Mouse (Mus musculus) liver, embryonic 13.5 days (tissue): ENCODE data around the gene Erlin1. TPM values are rescaled to one million over a fixed set of nuclear protein-coding genes. Genes with fewer than 3 reads are reported as not detected.

Experiments
- ATAC-seq: fragments of 200-750 bp; cut with Nextera tagmentation; 2 replicates; pipeline ENCODE4 v1.8.0; 2017; ENCODE audit warnings: low read depth, mild to moderate bottlenecking, moderate number of reproducible peaks, moderate library complexity
- DNase-seq: peaks from one replicate; pipeline ENCODE4 v3.0.0; 2022
- H3K27ac ChIP-seq: fragments of 300-500 bp; sonication (generic); 2 replicates; pipeline ENCODE4 v1.5.1; 2015; ENCODE audit warnings: moderate library complexity, mild to moderate bottlenecking, inconsistent platforms
- H3K27me3 ChIP-seq: fragments of 300-500 bp; sonication (generic); 2 replicates; pipeline ENCODE4 v1.6.1; 2015; ENCODE audit warnings: mild to moderate bottlenecking, inconsistent platforms
- H3K36me3 ChIP-seq: fragments of 300-500 bp; sonication (generic); 2 replicates; pipeline ENCODE4 v1.6.1; 2015; ENCODE audit warnings: mild to moderate bottlenecking, inconsistent platforms
- H3K4me1 ChIP-seq: fragments of 300-500 bp; sonication (generic); replicated peaks from 2 replicates; pipeline ENCODE4 v1.6.1; 2015; ENCODE audit warnings: inconsistent platforms
- H3K4me2 ChIP-seq: fragments of 300-500 bp; sonication (generic); 2 replicates; pipeline ENCODE4 v1.6.1; 2015; ENCODE audit warnings: inconsistent platforms, mild to moderate bottlenecking, moderate library complexity
- H3K4me3 ChIP-seq: fragments of 300-500 bp; sonication (generic); replicated peaks from 2 replicates; pipeline ENCODE4 v1.5.1; 2015; ENCODE audit warnings: mild to moderate bottlenecking, inconsistent platforms
- H3K9ac ChIP-seq: fragments of 300-500 bp; sonication (generic); 2 replicates; pipeline ENCODE4 v1.6.1; 2015; ENCODE audit warnings: mild to moderate bottlenecking, inconsistent platforms
- H3K9me3 ChIP-seq: fragments of 300-500 bp; sonication (generic); replicated peaks from 2 replicates; pipeline ENCODE4 v1.6.1; 2016; ENCODE audit warnings: inconsistent platforms
- WGBS: fragments of 180-500 bp; shearing (Covaris S2); methylation state at CpG from one replicate; pipeline ENCODE4 v1.1.7; 2015; ENCODE audit not compliant: insufficient replicate concordance; 5-methylcytosine and 5-hydroxymethylcytosine counted together
- polyA plus RNA-seq: library from polyadenylated mRNA; unstranded; fragments of >200 nt; fragmentation: Nextera tagmentation; extraction: Ambion mirVana; gene quantifications from 2 replicates; pipeline ENCODE4 v1.2.1, GENCODE M21; 2015

Gene Erlin1
- polyA plus RNA-seq, 1 experiment from 2014 or later = 14.7 TPM

GRCm38 (mm10) chr19:44080920-44081319, 11.3 kb upstream of the Erlin1 start:
- DNase-seq (no peak), ATAC-seq (no peak)
- H3K9me3 ChIP-seq = no peaks in the 10 kb centered on the region
- H3K4me1 ChIP-seq = no peaks in the 10 kb centered on the region
- WGBS = 84% methylated on average over 2 of the region's 2 CpGs
- H3K4me3 ChIP-seq = no peak overlapping the region
- H3K9ac ChIP-seq = no peak overlapping the region
- H3K27ac ChIP-seq = no peak overlapping the region
- H3K36me3 ChIP-seq = peaks cover 69% of the 10 kb centered on the region
- H3K27me3 ChIP-seq = no peaks in the 10 kb centered on the region
- no peak overlapping the region for H3K4me2 ChIP-seq

GRCm38 (mm10) chr19:44080023-44080422, 10.4 kb upstream of the Erlin1 start:
- Histone ChIP-seq H3K4me1 (no peaks in the 10 kb centered on the region), H3K9ac (no peak overlapping the region), H3K27ac (no peak overlapping the region), H3K9me3 (no peaks in the 10 kb centered on the region), H3K4me3 (no peak overlapping the region), H3K36me3 (peaks cover 74% of the 10 kb centered on the region), H3K27me3 (no peaks in the 10 kb centered on the region), H3K4me2 (no peak overlapping the region)
- 83% methylated on average over 2 of the region's 2 CpGs for WGBS
- ATAC-seq = no peak
- DNase-seq = no peak

GRCm38 (mm10) chr19:44077024-44077423, 7.4 kb upstream of the Erlin1 start:
- H3K4me1 ChIP-seq = no peaks in the 10 kb centered on the region
- no peaks in the 10 kb centered on the region for H3K9me3 ChIP-seq
- H3K36me3 ChIP-seq = peaks cover 61% of the 10 kb centered on the region
- H3K4me3 ChIP-seq = no peak overlapping the region
- WGBS = 70% methylated on average over 4 of the region's 4 CpGs
- H3K9ac ChIP-seq = no peak overlapping the region
- no peaks in the 10 kb centered on the region for H3K27me3 ChIP-seq
- no peak for DNase-seq
- no peak for ATAC-seq
- H3K27ac ChIP-seq = no peak overlapping the region
- no peak overlapping the region for H3K4me2 ChIP-seq

GRCm38 (mm10) chr19:44076457-44076856, 6.9 kb upstream of the Erlin1 start:
- WGBS = 87% methylated on average over 9 of the region's 9 CpGs
- H3K27ac ChIP-seq = no peak overlapping the region
- H3K4me1 ChIP-seq = no peaks in the 10 kb centered on the region
- H3K4me2 ChIP-seq = no peak overlapping the region
- no peak overlapping the region for H3K4me3 ChIP-seq
- no peak overlapping the region for H3K9ac ChIP-seq
- ATAC-seq (no peak), DNase-seq (no peak)
- peaks cover 61% of the 10 kb centered on the region for H3K36me3 ChIP-seq
- H3K9me3 ChIP-seq = no peaks in the 10 kb centered on the region
- no peaks in the 10 kb centered on the region for H3K27me3 ChIP-seq

- Histone ChIP-seq H3K4me1 (peaks cover 6% of the 10 kb centered on the region), H3K27ac (no peak overlapping the region), H3K4me2 (no peak overlapping the region), H3K4me3 (no peak overlapping the region), H3K27me3 (no peaks in the 10 kb centered on the region), H3K9me3 (no peaks in the 10 kb centered on the region), H3K9ac (no peak overlapping the region), H3K36me3 (peaks cover 54% of the 10 kb centered on the region)
- DNase-seq = no peak
- ATAC-seq = no peak
- WGBS = 78% methylated on average over 11 of the region's 11 CpGs
These were observed 5.4 kb upstream of the Erlin1 start for GRCm38 (mm10) chr19:44074986-44075385.

- H3K4me2 ChIP-seq = no peak overlapping the region
- no peak for ATAC-seq
- no peak overlapping the region for H3K4me3 ChIP-seq
- DNase-seq = peak; percentile 3
- 81% methylated on average over 5 of the region's 5 CpGs for WGBS
- no peak overlapping the region for H3K9ac ChIP-seq
- no peaks in the 10 kb centered on the region for H3K9me3 ChIP-seq
- H3K4me1 ChIP-seq = peaks cover 32% of the 10 kb centered on the region
- H3K27ac ChIP-seq = no peak overlapping the region
- peaks cover 17% of the 10 kb centered on the region for H3K36me3 ChIP-seq
- H3K27me3 ChIP-seq = no peaks in the 10 kb centered on the region
These were observed 1.6 kb upstream of the Erlin1 start for GRCm38 (mm10) chr19:44071166-44071565.

GRCm38 (mm10) chr19:44069914-44070232, 288 bp upstream of the Erlin1 start:
- H3K9me3 ChIP-seq = no peaks in the 10 kb centered on the region
- ATAC-seq = no peak
- DNase-seq = no peak

GRCm38 (mm10) chr19:44068232-44068631, 1.4 kb downstream of the Erlin1 start:
- ATAC-seq (no peak), DNase-seq (no peak)
- peak overlapping the region; percentile 78 for H3K9ac ChIP-seq
- H3K27ac ChIP-seq = no peak overlapping the region
- H3K4me1 ChIP-seq = peaks cover 32% of the 10 kb centered on the region
- H3K36me3 ChIP-seq = peaks cover 15% of the 10 kb centered on the region
- no peaks in the 10 kb centered on the region for H3K9me3 ChIP-seq
- 31% methylated on average over 4 of the region's 4 CpGs for WGBS
- peak overlapping the region; percentile 99 for H3K4me2 ChIP-seq
- H3K4me3 ChIP-seq = peak overlapping the region; percentile 77
- H3K27me3 ChIP-seq = no peaks in the 10 kb centered on the region

More at GRCm38 (mm10) chr19:44069914-44070232, 288 bp upstream of the Erlin1 start:
- Histone ChIP-seq H3K27ac (0 out of 2 replicates have a peak overlapping the region, but pooled peaks have one; percentile 16), H3K4me1 (peaks cover 32% of the 10 kb centered on the region), H3K36me3 (peaks cover 8% of the 10 kb centered on the region), H3K4me3 (peak overlapping the region; percentile 77), H3K4me2 (peak overlapping the region; percentile 99), H3K27me3 (no peaks in the 10 kb centered on the region), H3K9ac (peak overlapping the region; percentile 78)
- 8% methylated on average over 4 of the region's 4 CpGs for WGBS

GRCm38 (mm10) chr19:44067323-44068049, 2.1 kb downstream of the Erlin1 start:
- H3K4me3 ChIP-seq = no peak overlapping the region
- peaks cover 32% of the 10 kb centered on the region for H3K4me1 ChIP-seq
- peak overlapping the region; percentile 99 for H3K4me2 ChIP-seq
- no peak overlapping the region for H3K27ac ChIP-seq
- peaks cover 18% of the 10 kb centered on the region for H3K36me3 ChIP-seq
- WGBS = 63% methylated on average over 9 of the region's 9 CpGs
- no peak overlapping the region for H3K9ac ChIP-seq
- no peaks in the 10 kb centered on the region for H3K27me3 ChIP-seq
- DNase-seq = no peak
- H3K9me3 ChIP-seq = no peaks in the 10 kb centered on the region
- no peak for ATAC-seq

GRCm38 (mm10) chr19:44064734-44065133, 4.9 kb downstream of the Erlin1 start:
- Histone ChIP-seq H3K4me2 (no peak overlapping the region), H3K27ac (no peak overlapping the region), H3K9ac (no peak overlapping the region), H3K9me3 (no peaks in the 10 kb centered on the region), H3K36me3 (peaks cover 31% of the 10 kb centered on the region), H3K4me3 (no peak overlapping the region), H3K4me1 (peaks cover 24% of the 10 kb centered on the region), H3K27me3 (no peaks in the 10 kb centered on the region)
- ATAC-seq = no peak
- WGBS = 74% methylated on average over 2 of the region's 2 CpGs
- no peak for DNase-seq

- H3K36me3 ChIP-seq = peaks cover 37% of the 10 kb centered on the region
- H3K9me3 ChIP-seq = no peaks in the 10 kb centered on the region
- H3K4me2 ChIP-seq = no peak overlapping the region
- WGBS = 74% methylated on average over 7 of the region's 7 CpGs
- no peak overlapping the region for H3K9ac ChIP-seq
- H3K27ac ChIP-seq = no peak overlapping the region
- DNase-seq (no peak), ATAC-seq (no peak)
- H3K4me1 ChIP-seq = peaks cover 16% of the 10 kb centered on the region
- no peaks in the 10 kb centered on the region for H3K27me3 ChIP-seq
- no peak overlapping the region for H3K4me3 ChIP-seq
These were observed 5.8 kb downstream of the Erlin1 start for GRCm38 (mm10) chr19:44063773-44064172.

- H3K4me1 ChIP-seq = 0 out of 2 replicates have a peak, but pooled peaks cover 3% of the 10 kb centered on the region
- H3K27me3 ChIP-seq = no peaks in the 10 kb centered on the region
- H3K4me3 ChIP-seq = no peak overlapping the region
- no peak for DNase-seq
- no peak for ATAC-seq
- 73% methylated on average over 3 of the region's 3 CpGs for WGBS
- no peaks in the 10 kb centered on the region for H3K9me3 ChIP-seq
- H3K36me3 ChIP-seq = peaks cover 52% of the 10 kb centered on the region
- H3K27ac ChIP-seq = no peak overlapping the region
- no peak overlapping the region for H3K9ac ChIP-seq
- no peak overlapping the region for H3K4me2 ChIP-seq
These were observed 9.4 kb downstream of the Erlin1 start for GRCm38 (mm10) chr19:44060226-44060625.
